Mouse (Mus musculus) heart, embryonic 14.5 days (tissue): ENCODE data around the gene Slc37a3. TPM values are rescaled to one million over a fixed set of nuclear protein-coding genes. Genes with fewer than 3 reads are reported as not detected.

ENCODE experiments used
- ATAC-seq: fragments of 200-750 bp; cut with Nextera tagmentation; 2 replicates; pipeline ENCODE4 v1.8.0; 2017; ENCODE audit warnings: low read depth, moderate TSS enrichment; ENCODE audit not compliant: insufficient number of reproducible peaks, insufficient read depth, low FRiP score
- H3K27ac ChIP-seq, 2 experiments: fragments of 200-500 bp in 1 of 2; fragments of 300-500 bp in 1 of 2; sonication (generic) in 1 of 2; replicated peaks in 1 of 2; 2 replicates each; pipeline ENCODE4 v1.5.1; 2012 to 2014; ENCODE audit warnings: low read depth in 2 of 2, low read length in 2 of 2, control low read depth in 1 of 2, mild to moderate bottlenecking in 1 of 2, mixed read lengths in 1 of 2; ENCODE audit not compliant: control insufficient read depth in 1 of 2, insufficient read depth in 1 of 2
- H3K27me3 ChIP-seq: fragments of 300-500 bp; sonication (generic); 2 replicates; pipeline ENCODE4 v1.6.1; 2014; ENCODE audit warnings: mild to moderate bottlenecking, low read length, control low read depth; ENCODE audit not compliant: control insufficient read depth, insufficient read depth
- H3K36me3 ChIP-seq: fragments of 300-500 bp; sonication (generic); 2 replicates; pipeline ENCODE4 v1.6.1; 2014; ENCODE audit warnings: mild to moderate bottlenecking, control low read depth, low read length, mixed read lengths; ENCODE audit not compliant: control insufficient read depth, insufficient read depth
- H3K4me1 ChIP-seq, 2 experiments: fragments of 200-500 bp in 1 of 2; fragments of 300-500 bp in 1 of 2; sonication (generic) in 1 of 2; 2 replicates each; pipeline ENCODE4 v1.6.1; 2012 to 2014; ENCODE audit warnings: low read length in 2 of 2, control low read depth in 1 of 2, mixed read lengths in 1 of 2; ENCODE audit not compliant: control insufficient read depth in 2 of 2, insufficient read depth in 2 of 2
- H3K4me2 ChIP-seq: fragments of 300-500 bp; sonication (generic); 2 replicates; pipeline ENCODE4 v1.6.1; 2014; ENCODE audit warnings: mild to moderate bottlenecking, low read length
- H3K4me3 ChIP-seq, 2 experiments: fragments of 200-500 bp in 1 of 2; fragments of 300-500 bp in 1 of 2; sonication (generic) in 1 of 2; 2 replicates each; pipeline ENCODE4 v1.5.1; 2012 to 2014; ENCODE audit warnings: low read length in 2 of 2, mild to moderate bottlenecking in 2 of 2, control low read depth in 1 of 2, low read depth in 1 of 2, moderate library complexity in 1 of 2; ENCODE audit not compliant: control insufficient read depth in 1 of 2, insufficient read depth in 1 of 2
- H3K9ac ChIP-seq: fragments of 300-500 bp; sonication (generic); 2 replicates; pipeline ENCODE4 v1.6.1; 2014; ENCODE audit warnings: mild to moderate bottlenecking, low read length
- H3K9me3 ChIP-seq: fragments of 300-500 bp; sonication (generic); 2 replicates; pipeline ENCODE4 v1.6.1; 2016; ENCODE audit warnings: low read length, control low read depth; ENCODE audit not compliant: control insufficient read depth
- WGBS: fragments of 180-500 bp; shearing (Covaris S2); extraction: QIAGEN DNeasy Blood & Tissue Kit; methylation state at CpG from one replicate; pipeline ENCODE4 v1.1.7; 2014; 5-methylcytosine and 5-hydroxymethylcytosine counted together
- polyA plus RNA-seq: library from polyadenylated mRNA; unstranded; fragments of >200 nt; fragmentation: Nextera tagmentation; extraction: Ambion mirVana; gene quantifications from 2 replicates; pipeline ENCODE4 v1.2.1, GENCODE M21; 2014

Gene Slc37a3
- polyA plus RNA-seq, 1 experiment from 2014 or later, result 35.9 TPM

DNA sequence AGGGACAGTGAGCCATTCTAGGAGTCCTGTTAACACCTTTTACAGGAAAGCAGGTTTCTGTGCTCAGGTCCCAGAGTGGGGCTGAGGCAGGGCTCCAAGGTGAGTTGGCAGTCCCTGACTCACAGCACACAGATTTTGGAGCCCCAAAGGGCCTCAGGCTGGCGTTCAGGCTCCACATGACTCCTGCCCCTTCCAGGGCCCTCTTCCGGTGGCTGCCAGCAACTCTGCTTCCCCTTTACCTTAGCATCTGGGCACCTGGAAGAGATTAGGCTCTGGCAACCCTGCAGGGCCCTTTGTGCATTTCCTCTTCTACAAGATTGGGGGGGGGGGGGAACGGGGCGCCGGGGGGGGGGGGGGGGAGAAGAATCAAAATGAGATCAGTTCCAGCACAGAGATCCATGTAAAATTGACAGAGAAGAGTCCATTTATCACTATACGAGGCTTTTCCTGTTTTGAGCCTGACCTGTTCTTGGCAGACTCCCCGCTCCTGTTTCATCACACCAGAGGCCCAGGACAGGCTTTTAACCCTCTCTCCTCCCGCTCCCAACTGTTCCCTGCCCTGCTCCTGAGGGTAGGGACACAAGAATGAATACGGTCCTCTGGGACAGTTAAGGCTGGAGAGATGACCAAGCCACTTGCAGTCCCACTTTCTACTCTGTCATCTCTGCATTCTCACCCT lies 91.3 kb downstream of the Slc37a3 start:
- no peak overlapping the region for H3K9ac ChIP-seq
- no peaks in the 10 kb centered on the region for H3K27me3 ChIP-seq
- no peak overlapping the region for H3K4me2 ChIP-seq
- H3K9me3 ChIP-seq, result no peaks in the 10 kb centered on the region
- no peaks in the 10 kb centered on the region for H3K36me3 ChIP-seq
- 9% methylated on average over 6 of the region's 9 CpGs for WGBS
- peaks cover 12 to 22% of the 10 kb centered on the region in 2 experiments for H3K4me1 ChIP-seq
- ATAC-seq, result no peak
- H3K4me3 ChIP-seq, result no peak overlapping the region
- H3K27ac ChIP-seq, result no peak overlapping the region

GRCm38 (mm10) chr6:39284836-39285235 lies 92.6 kb downstream of the Slc37a3 start:
- Histone ChIP-seq H3K27ac (no peak overlapping the region), H3K9me3 (no peaks in the 10 kb centered on the region), H3K36me3 (no peaks in the 10 kb centered on the region), H3K4me2 (no peak overlapping the region), H3K4me3 (no peak overlapping the region), H3K9ac (no peak overlapping the region), H3K4me1 (peaks cover 10 to 14% of the 10 kb centered on the region in 2 experiments), H3K27me3 (no peaks in the 10 kb centered on the region)
- WGBS, result 85% methylated on average over 3 of the region's 3 CpGs
- ATAC-seq, result no peak

Other genes with a start within 250 kb of the Slc37a3 start
- 6.5 and 7.1 TPM in 2 replicates for gene Kdm7a, start 170.9 kb downstream of the Slc37a3 start, polyA plus RNA-seq
- 0.58 and 1.2 TPM in 2 replicates for gene Rab19, start 3.5 kb upstream of the Slc37a3 start, polyA plus RNA-seq
- gene Mkrn1, start 42.8 kb upstream of the Slc37a3 start, polyA plus RNA-seq, result 65.5 and 94.5 TPM in 2 replicates
- 18.1 and 18.8 TPM in 2 replicates for gene Dennd2a, start 180.2 kb upstream of the Slc37a3 start, polyA plus RNA-seq
- 16.1 and 19.1 TPM in 2 replicates for gene Adck2, start 196.2 kb upstream of the Slc37a3 start, polyA plus RNA-seq
- gene Gm42420, start 208.1 kb upstream of the Slc37a3 start, polyA plus RNA-seq, result 0.35 TPM in 1 of 2 replicates, not detected in the other
- gene Ndufb2, start 214.9 kb upstream of the Slc37a3 start, polyA plus RNA-seq, result 794 and 856 TPM in 2 replicates